Mouse (Mus musculus) macrophage (primary cell): ENCODE data around the gene Mgat5. TPM values are rescaled to one million over a fixed set of nuclear protein-coding genes. Genes with fewer than 3 reads are reported as not detected.

Source experiments
- H3K27ac ChIP-seq: fragments of 350-480 bp; formaldehyde crosslinking; 2 replicates; pipeline ENCODE4 v1.9.0; 2021
- H3K36me3 ChIP-seq: fragments of 350-480 bp; formaldehyde crosslinking; 2 replicates; pipeline ENCODE4 v1.9.0; 2021; ENCODE audit errors: inconsistent target
- H3K4me3 ChIP-seq: fragments of 350-480 bp; formaldehyde crosslinking; 2 replicates; pipeline ENCODE4 v1.9.0; 2021; ENCODE audit errors: inconsistent target
- H3K79me2 ChIP-seq: fragments of 350-480 bp; formaldehyde crosslinking; 2 replicates; pipeline ENCODE4 v1.9.0; 2021; ENCODE audit errors: inconsistent target
- WGBS: methylation state at CpG from one replicate; pipeline ENCODE4 v1.1.7; 2026; ENCODE audit warnings: inconsistent platforms; ENCODE audit not compliant: missing documents; 5-methylcytosine and 5-hydroxymethylcytosine counted together
- polyA plus RNA-seq: library from polyadenylated mRNA; stranded (reverse); fragments of 250-400 nt; gene quantifications from 3 replicates; pipeline ENCODE4 v1.2.4, GENCODE M21; 2018; ENCODE audit warnings: inconsistent platforms

Mgat5 gene
- polyA plus RNA-seq, 1 experiment from 2014 or later = 29.7 TPM

GRCm38 (mm10) chr1:127398186-127398585 is 193.4 kb downstream of the Mgat5 start:
- Histone ChIP-seq H3K36me3 (peaks cover 77% of the 10 kb centered on the region), H3K79me2 (no peaks in the 10 kb centered on the region), H3K27ac (no peak overlapping the region), H3K4me3 (no peak overlapping the region)
- 95% methylated on average over 5 of the region's 5 CpGs for WGBS

- WGBS = 100% methylated on average over 2 of the region's 2 CpGs
- Histone ChIP-seq H3K79me2 (no peaks in the 10 kb centered on the region), H3K27ac (no peak overlapping the region), H3K36me3 (peaks cover 65% of the 10 kb centered on the region), H3K4me3 (no peak overlapping the region)
These were observed 195.4 kb downstream of the Mgat5 start for GRCm38 (mm10) chr1:127400198-127400597.

- no peaks in the 10 kb centered on the region for H3K79me2 ChIP-seq
- 95% methylated on average over 6 of the region's 6 CpGs for WGBS
- no peak overlapping the region for H3K27ac ChIP-seq
- peaks cover 62% of the 10 kb centered on the region for H3K36me3 ChIP-seq
- H3K4me3 ChIP-seq = no peak overlapping the region
These were observed 195.9 kb downstream of the Mgat5 start for GRCm38 (mm10) chr1:127400666-127401065.

GRCm38 (mm10) chr1:127404655-127405054 is 199.8 kb downstream of the Mgat5 start:
- H3K4me3 ChIP-seq = no peak overlapping the region
- peaks cover 36% of the 10 kb centered on the region for H3K36me3 ChIP-seq
- WGBS = 93% methylated on average over 3 of the region's 3 CpGs
- H3K79me2 ChIP-seq = no peaks in the 10 kb centered on the region
- no peak overlapping the region for H3K27ac ChIP-seq

GRCm38 (mm10) chr1:127408957-127409423 is 204.2 kb downstream of the Mgat5 start:
- Histone ChIP-seq H3K27ac (no peak overlapping the region), H3K79me2 (no peaks in the 10 kb centered on the region), H3K4me3 (no peak overlapping the region), H3K36me3 (peaks cover 23% of the 10 kb centered on the region)
- WGBS = 58% methylated on average over 2 of the region's 2 CpGs

GRCm38 (mm10) chr1:127409512-127409911 is 204.7 kb downstream of the Mgat5 start:
- H3K79me2 ChIP-seq = no peaks in the 10 kb centered on the region
- H3K36me3 ChIP-seq = peaks cover 26% of the 10 kb centered on the region
- no peak overlapping the region for H3K4me3 ChIP-seq
- no peak overlapping the region for H3K27ac ChIP-seq
- WGBS = 88% methylated on average over 5 of the region's 5 CpGs

GRCm38 (mm10) chr1:127414500-127414899 is 209.7 kb downstream of the Mgat5 start:
- H3K79me2 ChIP-seq = no peaks in the 10 kb centered on the region
- H3K4me3 ChIP-seq = no peak overlapping the region
- H3K36me3 ChIP-seq = peaks cover 64% of the 10 kb centered on the region
- no peak overlapping the region for H3K27ac ChIP-seq
- 97% methylated on average over 7 of the region's 7 CpGs for WGBS

GRCm38 (mm10) chr1:127415896-127416295 is 211.1 kb downstream of the Mgat5 start:
- no peak overlapping the region for H3K4me3 ChIP-seq
- WGBS = 100% methylated on average over 1 of the region's 1 CpGs
- H3K36me3 ChIP-seq = peaks cover 66% of the 10 kb centered on the region
- H3K27ac ChIP-seq = no peak overlapping the region
- no peaks in the 10 kb centered on the region for H3K79me2 ChIP-seq

GRCm38 (mm10) chr1:127416971-127417370 is 212.2 kb downstream of the Mgat5 start:
- no peak overlapping the region for H3K27ac ChIP-seq
- no peak overlapping the region for H3K4me3 ChIP-seq
- 87% methylated on average over 1 of the region's 1 CpGs for WGBS
- no peaks in the 10 kb centered on the region for H3K79me2 ChIP-seq
- H3K36me3 ChIP-seq = peaks cover 65% of the 10 kb centered on the region

GRCm38 (mm10) chr1:127418916-127419575 is 214.2 kb downstream of the Mgat5 start:
- no peak overlapping the region for H3K4me3 ChIP-seq
- H3K27ac ChIP-seq = no peak overlapping the region
- peaks cover 47% of the 10 kb centered on the region; the same call in 1 of the 2 replicates for H3K36me3 ChIP-seq
- 94% methylated on average over 4 of the region's 4 CpGs for WGBS
- no peaks in the 10 kb centered on the region for H3K79me2 ChIP-seq

GRCm38 (mm10) chr1:127419581-127419980 is 214.8 kb downstream of the Mgat5 start:
- H3K79me2 ChIP-seq = no peaks in the 10 kb centered on the region
- H3K4me3 ChIP-seq = no peak overlapping the region
- no peak overlapping the region for H3K27ac ChIP-seq
- peaks cover 43% of the 10 kb centered on the region; the same call in 1 of the 2 replicates for H3K36me3 ChIP-seq
- WGBS = 91% methylated on average over 7 of the region's 7 CpGs

- no peaks in the 10 kb centered on the region for H3K79me2 ChIP-seq
- no peak overlapping the region for H3K27ac ChIP-seq
- no peak overlapping the region for H3K4me3 ChIP-seq
- 95% methylated on average over 13 of the region's 13 CpGs for WGBS
- peaks cover 38% of the 10 kb centered on the region; the same call in 1 of the 2 replicates for H3K36me3 ChIP-seq
These were observed 215.6 kb downstream of the Mgat5 start for GRCm38 (mm10) chr1:127420383-127420782.

- Histone ChIP-seq H3K36me3 (peaks cover 34% of the 10 kb centered on the region; the same call in 1 of the 2 replicates), H3K4me3 (no peak overlapping the region), H3K79me2 (no peaks in the 10 kb centered on the region), H3K27ac (no peak overlapping the region)
- 92% methylated on average over 4 of the region's 15 CpGs for WGBS
These were observed 216.0 kb downstream of the Mgat5 start for GRCm38 (mm10) chr1:127420795-127421194.

- H3K79me2 ChIP-seq = no peaks in the 10 kb centered on the region
- 89% methylated on average over 4 of the region's 4 CpGs for WGBS
- H3K4me3 ChIP-seq = no peak overlapping the region
- H3K36me3 ChIP-seq = peaks cover 18% of the 10 kb centered on the region; the same call in 1 of the 2 replicates
- no peak overlapping the region for H3K27ac ChIP-seq
These were observed 217.8 kb downstream of the Mgat5 start for GRCm38 (mm10) chr1:127422565-127422964.

- Histone ChIP-seq H3K36me3 (peaks cover under 1% of the 10 kb centered on the region; the same call in 1 of the 2 replicates), H3K27ac (no peak overlapping the region), H3K79me2 (no peaks in the 10 kb centered on the region), H3K4me3 (no peak overlapping the region)
- 38% methylated on average over 6 of the region's 6 CpGs for WGBS
These were observed 220.3 kb downstream of the Mgat5 start for GRCm38 (mm10) chr1:127425021-127425532.
